Mouse (Mus musculus) lung, embryonic 14.5 days (tissue): ENCODE results near the gene Mef2a. TPM values are rescaled to one million over a fixed set of nuclear protein-coding genes. Genes with fewer than 3 reads are reported as not detected.

Experiments
- ATAC-seq: fragments of 200-750 bp; cut with Nextera tagmentation; 2 replicates; pipeline ENCODE4 v1.8.0; 2017; ENCODE audit warnings: mild to moderate bottlenecking, moderate TSS enrichment, moderate library complexity; ENCODE audit not compliant: insufficient read depth
- DNase-seq: peaks from one replicate; pipeline ENCODE4 v3.0.0-alpha.2; 2015
- H3K27ac ChIP-seq: fragments of 300-500 bp; sonication (generic); 2 replicates; pipeline ENCODE4 v1.5.1; 2014; ENCODE audit warnings: low read depth, mild to moderate bottlenecking, moderate library complexity
- H3K27me3 ChIP-seq: fragments of 300-500 bp; sonication (generic); 2 replicates; pipeline ENCODE4 v1.6.1; 2014; ENCODE audit warnings: low read length, control low read depth; ENCODE audit not compliant: insufficient read depth
- H3K36me3 ChIP-seq: fragments of 300-500 bp; sonication (generic); 2 replicates; pipeline ENCODE4 v1.6.1; 2014; ENCODE audit warnings: control low read depth; ENCODE audit not compliant: insufficient read depth
- H3K4me1 ChIP-seq: fragments of 300-500 bp; sonication (generic); 2 replicates; pipeline ENCODE4 v1.6.1; 2014; ENCODE audit warnings: antibody characterized with exemption, control low read depth; ENCODE audit not compliant: insufficient read depth
- H3K4me2 ChIP-seq: fragments of 300-500 bp; sonication (generic); 2 replicates; pipeline ENCODE4 v1.6.1; 2014; ENCODE audit warnings: mild to moderate bottlenecking
- H3K4me3 ChIP-seq: fragments of 300-500 bp; sonication (generic); 2 replicates; pipeline ENCODE4 v1.5.1; 2014; ENCODE audit warnings: low read depth, low read length
- H3K9ac ChIP-seq: fragments of 300-500 bp; sonication (generic); 2 replicates; pipeline ENCODE4 v1.6.1; 2014
- H3K9me3 ChIP-seq: fragments of 300-500 bp; sonication (generic); 2 replicates; pipeline ENCODE4 v1.6.1; 2016; ENCODE audit warnings: low read depth, low read length, control low read depth
- CTCF ChIP-seq: IDR thresholded peaks from 2 replicates; pipeline ENCODE4 v1.5.1; 2016; ENCODE audit warnings: antibody characterized with exemption, low read depth
- WGBS: fragments of 180-500 bp; shearing (Covaris S2); extraction: QIAGEN DNeasy Blood & Tissue Kit; methylation state at CpG from one replicate; pipeline ENCODE4 v1.1.7; 2014; 5-methylcytosine and 5-hydroxymethylcytosine counted together
- polyA plus RNA-seq: library from polyadenylated mRNA; unstranded; fragments of >200 nt; fragmentation: Nextera tagmentation; extraction: Ambion mirVana; gene quantifications from 2 replicates; pipeline ENCODE4 v1.2.1, GENCODE M21; 2014

The Mef2a gene
- polyA plus RNA-seq, 1 experiment from 2014 or later, result 51.6 TPM

DNA sequence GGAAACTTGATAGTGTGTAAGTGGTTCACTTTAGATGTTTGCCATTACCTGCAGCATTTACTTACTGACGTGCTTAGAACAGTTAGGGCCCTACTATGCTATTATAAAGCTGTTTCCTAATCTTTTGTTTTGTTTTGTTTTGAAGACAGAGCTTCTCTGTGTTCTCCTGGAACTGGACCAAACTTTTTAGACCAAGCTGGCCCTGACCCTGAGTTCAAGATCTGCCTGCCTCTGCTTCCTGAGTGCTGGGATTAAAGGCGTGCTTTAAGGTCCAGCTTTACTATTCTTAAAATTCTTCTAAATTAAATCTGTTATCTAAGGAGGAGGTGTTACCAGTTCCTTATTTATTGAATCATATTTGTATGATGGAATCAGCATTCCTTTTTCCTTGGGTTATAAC is 126.6 kb downstream of the Mef2a start:
- H3K27me3 ChIP-seq, result no peaks in the 10 kb centered on the region
- peaks cover 16% of the 10 kb centered on the region for H3K36me3 ChIP-seq
- WGBS, result 68% methylated on average over 2 of the region's 2 CpGs
- no peak overlapping the region for H3K4me3 ChIP-seq
- no peaks in the 10 kb centered on the region for H3K9me3 ChIP-seq
- ATAC-seq (no peak), DNase-seq (no peak)
- no peak overlapping the region for H3K9ac ChIP-seq
- H3K4me1 ChIP-seq, result no peaks in the 10 kb centered on the region
- no peak for TF ChIP-seq CTCF
- no peak overlapping the region for H3K4me2 ChIP-seq
- H3K27ac ChIP-seq, result no peak overlapping the region

DNA sequence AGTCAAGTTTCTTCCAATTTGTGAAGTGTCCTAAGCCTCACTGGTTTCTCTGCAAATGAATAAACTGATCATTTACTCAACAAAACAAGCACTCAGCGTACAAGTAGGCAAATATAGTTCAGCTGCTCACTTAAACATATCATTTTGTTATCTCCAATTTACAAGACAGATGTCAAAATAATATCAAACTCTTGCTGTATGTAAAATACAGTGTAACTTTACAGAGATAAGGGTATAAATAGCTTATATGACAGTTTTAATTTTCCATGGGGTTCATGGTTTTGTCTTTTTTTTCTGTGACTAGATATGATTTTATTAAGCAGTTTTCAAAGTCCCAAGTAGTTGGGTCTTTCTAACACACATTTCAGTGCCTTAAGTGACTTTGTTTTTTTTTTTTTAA is 127.4 kb downstream of the Mef2a start:
- Histone ChIP-seq H3K27ac (no peak overlapping the region), H3K9ac (no peak overlapping the region), H3K9me3 (no peaks in the 10 kb centered on the region), H3K4me2 (no peak overlapping the region), H3K36me3 (peaks cover 15% of the 10 kb centered on the region), H3K27me3 (no peaks in the 10 kb centered on the region), H3K4me3 (no peak overlapping the region), H3K4me1 (no peaks in the 10 kb centered on the region)
- TF ChIP-seq CTCF, result no peak
- ATAC-seq, result no peak
- WGBS, result 64% methylated on average over 1 of the region's 1 CpGs
- DNase-seq, result no peak

DNA sequence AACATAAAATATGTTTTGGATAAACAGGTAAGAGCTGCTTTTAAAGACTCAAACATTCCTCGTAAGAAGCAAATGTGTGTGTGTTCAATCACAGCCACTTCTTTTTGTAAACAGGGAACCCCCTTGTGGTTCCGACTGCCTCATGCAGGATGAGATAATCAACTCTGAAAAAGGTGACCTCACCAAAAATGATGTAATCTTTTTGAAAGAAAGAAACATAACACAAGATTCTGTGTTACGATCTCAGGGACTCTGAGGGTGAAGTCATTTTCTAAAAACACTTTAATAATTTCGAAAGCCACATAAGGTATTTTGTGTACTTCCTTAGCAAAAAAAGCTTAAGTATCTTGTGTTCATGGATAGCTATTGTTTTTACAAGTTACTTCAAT is 128.8 kb downstream of the Mef2a start:
- peaks cover 23% of the 10 kb centered on the region for H3K36me3 ChIP-seq
- 41% methylated on average over 4 of the region's 4 CpGs for WGBS
- no peak overlapping the region for H3K27ac ChIP-seq
- H3K4me2 ChIP-seq, result no peak overlapping the region
- no peak overlapping the region for H3K4me3 ChIP-seq
- ATAC-seq (no peak), DNase-seq (peak; percentile 61)
- TF ChIP-seq CTCF, result peak; percentile 32; the same call in 1 of the 2 replicates
- no peaks in the 10 kb centered on the region for H3K9me3 ChIP-seq
- no peak overlapping the region for H3K9ac ChIP-seq
- no peaks in the 10 kb centered on the region for H3K27me3 ChIP-seq
- H3K4me1 ChIP-seq, result no peaks in the 10 kb centered on the region

DNA sequence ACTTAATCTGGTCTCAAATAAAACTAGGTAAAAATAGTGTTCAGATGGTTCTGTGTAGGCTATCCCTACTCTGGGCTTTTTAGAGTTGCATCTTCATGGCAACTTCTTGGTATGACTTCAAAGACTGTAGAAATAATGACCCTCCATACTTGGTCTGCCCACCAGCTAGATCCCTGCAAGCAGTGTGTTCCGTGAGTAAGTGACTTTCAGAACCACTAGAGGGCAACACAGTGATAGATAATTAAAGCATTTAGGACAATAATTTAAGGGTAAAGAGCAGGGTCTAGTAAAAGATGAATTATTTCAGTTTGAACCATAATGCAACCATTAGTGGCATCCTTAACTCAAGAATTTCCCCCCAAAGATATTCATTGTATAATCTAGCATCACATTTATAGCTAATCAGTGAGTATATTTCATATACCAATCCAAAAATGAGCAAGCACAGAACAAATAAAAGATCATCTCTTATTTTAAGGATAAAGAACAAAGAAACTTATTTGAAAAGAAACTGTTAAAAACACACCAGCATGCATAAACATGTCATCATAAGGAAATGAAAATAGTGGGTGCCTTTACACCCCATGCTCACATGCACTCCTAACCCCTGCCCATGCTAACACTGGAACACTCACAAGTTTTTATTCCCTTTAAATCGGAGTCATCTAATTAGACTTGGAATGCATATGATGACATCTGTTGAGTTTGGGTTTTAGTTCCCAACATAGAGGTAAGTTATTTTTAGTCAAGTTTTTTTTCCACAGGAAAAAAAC is 129.4 kb downstream of the Mef2a start:
- Histone ChIP-seq H3K4me1 (no peaks in the 10 kb centered on the region), H3K4me2 (no peak overlapping the region), H3K9me3 (no peaks in the 10 kb centered on the region), H3K36me3 (peaks cover 26% of the 10 kb centered on the region), H3K4me3 (no peak overlapping the region), H3K9ac (no peak overlapping the region), H3K27me3 (no peaks in the 10 kb centered on the region), H3K27ac (no peak overlapping the region)
- ATAC-seq (0 out of 2 replicates have a peak, but pooled peaks have one; percentile 38), DNase-seq (peak; percentile 79)
- peak; percentile 71 for TF ChIP-seq CTCF
- WGBS, result 44% methylated on average over 2 of the region's 2 CpGs

DNA sequence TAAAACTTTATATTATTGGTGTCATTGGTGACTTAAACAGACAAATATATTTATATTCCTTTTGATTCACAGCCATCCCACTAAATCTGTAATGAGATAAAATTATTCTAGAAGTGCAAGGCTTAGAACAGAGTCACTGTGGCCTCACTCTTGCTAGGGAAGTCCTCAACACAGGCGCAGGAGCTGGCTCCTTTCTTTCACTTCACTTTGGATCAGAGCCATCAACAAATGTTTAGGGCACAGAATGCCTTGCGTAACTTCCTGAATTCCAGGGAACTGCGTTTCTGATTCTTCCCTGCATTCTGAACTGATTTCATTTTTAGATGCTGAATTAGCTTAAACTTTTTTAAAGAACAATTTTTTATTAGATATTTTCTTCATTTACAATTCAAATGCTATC is 130.7 kb downstream of the Mef2a start:
- no peak overlapping the region for H3K4me2 ChIP-seq
- ATAC-seq, result no peak

DNA sequence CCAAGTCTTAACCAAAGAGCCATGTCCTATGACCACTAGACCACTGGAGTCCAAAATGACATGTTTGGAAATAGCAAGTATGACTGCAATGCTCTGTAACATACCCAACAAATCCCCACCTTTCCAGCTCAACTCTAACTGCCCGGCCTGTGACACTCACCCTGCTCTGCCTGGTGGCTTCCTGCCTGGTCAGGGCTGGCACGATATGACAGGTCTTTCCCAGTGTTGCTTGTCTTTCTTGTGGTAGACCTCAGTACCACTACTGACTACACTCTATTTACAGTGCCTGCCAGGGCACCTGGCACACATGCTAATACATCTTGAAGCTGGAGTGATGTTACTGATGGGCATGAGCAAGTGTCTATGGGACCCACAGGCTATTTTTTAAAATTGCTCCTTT is 134.9 kb downstream of the Mef2a start:
- ATAC-seq, result no peak
- no peaks in the 10 kb centered on the region for H3K9me3 ChIP-seq
- no peak for DNase-seq
- no peak overlapping the region for H3K4me3 ChIP-seq
- no peak overlapping the region for H3K27ac ChIP-seq
- no peak for TF ChIP-seq CTCF
- H3K27me3 ChIP-seq, result no peaks in the 10 kb centered on the region
- H3K4me2 ChIP-seq, result no peak overlapping the region
- H3K9ac ChIP-seq, result no peak overlapping the region
- no peaks in the 10 kb centered on the region for H3K4me1 ChIP-seq
- peaks cover 60% of the 10 kb centered on the region for H3K36me3 ChIP-seq
- WGBS, result 90% methylated on average over 2 of the region's 2 CpGs

More for the DNA sequence above, 130.7 kb downstream of the Mef2a start:
- H3K4me3 ChIP-seq, result no peak overlapping the region
- no peaks in the 10 kb centered on the region for H3K4me1 ChIP-seq
- WGBS, result 40% methylated on average over 3 of the region's 3 CpGs
- no peak for TF ChIP-seq CTCF
- no peak overlapping the region for H3K27ac ChIP-seq
- DNase-seq, result peak; percentile 80
- no peak overlapping the region for H3K9ac ChIP-seq
- no peaks in the 10 kb centered on the region for H3K9me3 ChIP-seq
- H3K36me3 ChIP-seq, result peaks cover 27% of the 10 kb centered on the region
- no peaks in the 10 kb centered on the region for H3K27me3 ChIP-seq

DNA sequence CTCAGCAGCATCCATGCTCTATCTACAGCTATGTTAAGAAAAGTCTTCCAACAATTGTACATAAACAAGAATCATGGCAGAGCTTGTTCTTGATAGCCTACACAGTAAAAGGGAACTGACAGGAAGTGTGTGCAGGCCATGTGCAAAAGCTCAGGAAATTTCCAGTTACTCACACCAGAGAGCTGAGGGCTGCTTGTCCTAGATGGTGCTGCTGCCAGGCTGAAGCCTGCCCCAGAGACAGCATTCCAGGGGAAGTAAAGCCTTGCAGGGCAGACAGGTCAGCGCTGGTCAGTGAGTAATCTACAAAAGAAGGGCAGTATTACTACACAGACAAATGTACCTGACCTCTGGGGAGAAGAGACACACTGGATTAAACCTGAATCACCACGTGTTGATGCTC is 136.3 kb downstream of the Mef2a start:
- no peaks in the 10 kb centered on the region for H3K9me3 ChIP-seq
- no peaks in the 10 kb centered on the region for H3K27me3 ChIP-seq
- no peaks in the 10 kb centered on the region for H3K4me1 ChIP-seq
- H3K27ac ChIP-seq, result no peak overlapping the region
- no peak overlapping the region for H3K4me3 ChIP-seq
- H3K4me2 ChIP-seq, result no peak overlapping the region
- TF ChIP-seq CTCF, result no peak
- WGBS, result 85% methylated on average over 2 of the region's 2 CpGs
- DNase-seq (no peak), ATAC-seq (no peak)
- peaks cover 73% of the 10 kb centered on the region for H3K36me3 ChIP-seq
- no peak overlapping the region for H3K9ac ChIP-seq
